Mouse (Mus musculus) neural tube, embryonic 11.5 days (tissue): ENCODE measurements at regions not wholly inside any gene's neighbourhood (a gene's known extent, or its start where the extent isn't known, plus 50 kb on each side); places are given as distances from the start of the nearest gene placed in this dataset.
"Not testable (repeated sequence)": the region's sequence is repeated elsewhere in the genome, so short reads cannot be mapped to it uniquely, and the experiment has no call there.

Experiments used
- ATAC-seq: fragments of 200-750 bp; cut with Nextera tagmentation; 2 replicates; pipeline ENCODE4 v1.8.0; 2017; ENCODE audit warnings: moderate number of reproducible peaks, mild to moderate bottlenecking, moderate TSS enrichment, moderate library complexity; ENCODE audit not compliant: insufficient read depth, low FRiP score, low TSS enrichment
- DNase-seq: peaks from one replicate; pipeline ENCODE4 v3.0.0-alpha.2; 2015; ENCODE audit warnings: low spot score
- H3K27ac ChIP-seq: fragments of 300-500 bp; sonication (generic); 2 replicates; pipeline ENCODE4 v1.5.1; 2014; ENCODE audit warnings: low read depth, mild to moderate bottlenecking, low read length
- H3K27me3 ChIP-seq: fragments of 300-500 bp; sonication (generic); 2 replicates; pipeline ENCODE4 v1.6.1; 2014; ENCODE audit warnings: mild to moderate bottlenecking, low read length, mixed read lengths; ENCODE audit not compliant: control insufficient read depth, insufficient read depth
- H3K36me3 ChIP-seq: fragments of 300-500 bp; sonication (generic); 2 replicates; pipeline ENCODE4 v1.6.1; 2014; ENCODE audit warnings: mild to moderate bottlenecking, low read length, moderate library complexity, mixed read lengths; ENCODE audit not compliant: control insufficient read depth, insufficient read depth
- H3K4me1 ChIP-seq: fragments of 300-500 bp; sonication (generic); 2 replicates; pipeline ENCODE4 v1.6.1; 2014; ENCODE audit warnings: low read length, mixed read lengths; ENCODE audit not compliant: control insufficient read depth, insufficient read depth
- H3K4me2 ChIP-seq: fragments of 300-500 bp; sonication (generic); 2 replicates; pipeline ENCODE4 v1.6.1; 2014; ENCODE audit warnings: low read depth, mild to moderate bottlenecking, moderate library complexity
- H3K4me3 ChIP-seq: fragments of 300-500 bp; sonication (generic); 2 replicates; pipeline ENCODE4 v1.5.1; 2014; ENCODE audit warnings: low read depth, low read length
- H3K9ac ChIP-seq: fragments of 300-500 bp; sonication (generic); 2 replicates; pipeline ENCODE4 v1.6.1; 2014; ENCODE audit warnings: mild to moderate bottlenecking, low read length
- H3K9me3 ChIP-seq: fragments of 300-500 bp; sonication (generic); 2 replicates; pipeline ENCODE4 v1.6.1; 2016; ENCODE audit warnings: low read length; ENCODE audit not compliant: control insufficient read depth
- WGBS: fragments of 180-500 bp; shearing (Covaris S2); extraction: QIAGEN DNeasy Blood & Tissue Kit; methylation state at CpG from one replicate; pipeline ENCODE4 v1.1.7; 2014; 5-methylcytosine and 5-hydroxymethylcytosine counted together

DNA sequence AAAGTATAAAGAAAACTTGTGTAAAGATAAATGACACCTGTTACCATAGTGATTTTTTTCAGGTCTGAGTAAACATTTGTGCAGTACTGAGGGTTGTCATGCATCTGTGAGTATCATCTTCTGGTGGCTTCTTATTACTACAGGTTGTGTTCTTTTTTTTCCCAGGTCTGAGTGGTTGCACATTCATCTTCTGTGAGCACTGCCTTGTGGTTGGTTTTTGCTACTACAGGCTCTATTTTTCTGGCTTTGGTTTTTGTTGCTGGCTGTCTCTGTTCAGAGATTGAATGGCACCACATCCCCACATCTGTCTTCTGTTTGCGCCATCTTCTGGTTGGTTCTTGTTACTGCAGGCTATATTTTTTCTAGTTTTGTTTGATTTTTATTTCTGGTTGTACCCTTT is 81.8 kb upstream of the Gvin1 start:
- H3K4me2 ChIP-seq, H3K9ac ChIP-seq, H3K4me1 ChIP-seq, H3K27me3 ChIP-seq, H3K36me3 ChIP-seq, H3K27ac ChIP-seq, DNase-seq, H3K4me3 ChIP-seq, H3K9me3 ChIP-seq: not testable (repeated sequence)
- WGBS: no CpG with 5 or more reads among the region's 1 CpGs
- peak; percentile 55; the same call in 1 of the 2 replicates for ATAC-seq

DNA sequence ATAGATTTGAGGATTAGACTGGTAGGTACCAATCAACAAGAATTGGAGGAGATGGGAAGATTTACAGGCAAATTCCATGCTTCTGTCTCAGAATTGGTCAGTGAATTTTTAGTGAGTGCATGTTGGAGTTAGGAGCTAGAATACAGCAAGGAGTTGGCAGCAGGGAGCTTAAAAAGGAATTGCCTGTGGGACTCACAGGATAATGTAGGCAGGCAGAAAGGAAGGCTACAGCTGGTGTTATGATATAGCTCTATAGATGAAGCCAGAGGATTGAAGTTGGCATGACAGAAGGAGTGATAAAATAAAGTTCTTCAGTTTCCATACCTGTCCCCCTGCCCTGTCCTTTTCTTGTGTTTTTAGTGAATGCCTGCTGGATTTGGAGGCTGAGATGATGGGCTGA is 69.7 kb upstream of the Gvin1 start:
- not testable (repeated sequence) for H3K4me1 ChIP-seq, ATAC-seq, H3K27ac ChIP-seq, H3K4me3 ChIP-seq, H3K4me2 ChIP-seq, H3K27me3 ChIP-seq, H3K9ac ChIP-seq, DNase-seq, H3K36me3 ChIP-seq, H3K9me3 ChIP-seq

- not testable (repeated sequence) for H3K9me3 ChIP-seq, H3K27ac ChIP-seq, H3K9ac ChIP-seq, ATAC-seq, H3K27me3 ChIP-seq, DNase-seq, H3K4me3 ChIP-seq, H3K36me3 ChIP-seq, H3K4me2 ChIP-seq, H3K4me1 ChIP-seq
These were observed 64.8 kb upstream of the Gvin1 start for GRCm38 (mm10) chr7:106279946-106280345.

DNA sequence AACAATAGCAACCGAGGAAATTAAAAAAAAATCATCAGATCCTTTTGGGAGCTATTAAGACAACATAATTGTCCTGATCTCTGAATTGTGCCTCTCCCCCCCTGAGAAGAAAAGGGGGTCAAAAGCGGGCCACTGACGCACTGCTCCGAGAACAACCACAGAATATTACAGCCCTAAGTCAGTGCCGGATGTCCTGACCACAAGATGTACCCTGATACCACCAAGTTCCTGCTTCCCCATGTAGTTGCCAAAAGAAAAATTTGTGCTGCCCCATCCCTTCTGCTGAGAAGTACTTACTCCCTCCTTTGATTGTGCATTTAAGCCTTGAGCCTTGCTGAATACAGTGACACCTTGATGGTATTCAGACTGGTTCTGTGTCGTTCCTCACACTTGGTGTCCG is 55.8 kb upstream of the Gvin1 start:
- ATAC-seq, H3K4me1 ChIP-seq, H3K4me2 ChIP-seq: not testable (repeated sequence)

More for the DNA sequence above, 55.8 kb upstream of the Gvin1 start:
- H3K27me3 ChIP-seq, DNase-seq, H3K4me3 ChIP-seq, H3K9ac ChIP-seq, H3K9me3 ChIP-seq, H3K27ac ChIP-seq, H3K36me3 ChIP-seq: not testable (repeated sequence)
- WGBS: 91% methylated on average over 7 of the region's 7 CpGs
